Mouse (Mus musculus): Measurements from ENCODE around the gene BC051142. TPM values are rescaled to one million over a fixed set of nuclear protein-coding genes. Genes with fewer than 3 reads are reported as not detected.

Gene BC051142
- polyA plus RNA-seq, 1 experiment from 2014 or later, result 0.40 TPM

GRCm38 (mm10) chr17:34381876-34382275 lies 16.7 kb upstream of the BC051142 start:
- 85% methylated on average over 11 of the region's 11 CpGs for WGBS (ENCODE audit: missing documents)
- no peak overlapping the region for H3K27ac ChIP-seq
- H3K36me3 ChIP-seq (ENCODE audit: inconsistent target), result no peaks in the 10 kb centered on the region
- no peaks in the 10 kb centered on the region for H3K79me2 ChIP-seq (ENCODE audit: inconsistent target)
- no peak overlapping the region for H3K4me3 ChIP-seq (ENCODE audit: inconsistent target)

- H3K4me3 ChIP-seq (ENCODE audit: inconsistent target), result no peak overlapping the region
- no peaks in the 10 kb centered on the region for H3K79me2 ChIP-seq (ENCODE audit: inconsistent target)
- H3K27ac ChIP-seq, result no peak overlapping the region
- WGBS (ENCODE audit: missing documents), result 83% methylated on average over 7 of the region's 7 CpGs
- H3K36me3 ChIP-seq (ENCODE audit: inconsistent target), result no peaks in the 10 kb centered on the region
Observed at GRCm38 (mm10) chr17:34383212-34383611, 15.4 kb upstream of the BC051142 start.

- H3K79me2 ChIP-seq (ENCODE audit: inconsistent target), result no peaks in the 10 kb centered on the region
- H3K36me3 ChIP-seq (ENCODE audit: inconsistent target), result no peaks in the 10 kb centered on the region
- H3K27ac ChIP-seq, result no peak overlapping the region
- H3K4me3 ChIP-seq (ENCODE audit: inconsistent target), result no peak overlapping the region
- WGBS (ENCODE audit: missing documents), result 88% methylated on average over 3 of the region's 3 CpGs
Observed at GRCm38 (mm10) chr17:34384699-34385098, 13.9 kb upstream of the BC051142 start.

GRCm38 (mm10) chr17:34386656-34387055 lies 12.0 kb upstream of the BC051142 start:
- H3K79me2 ChIP-seq (ENCODE audit: inconsistent target), result no peaks in the 10 kb centered on the region
- 5% methylated on average over 2 of the region's 2 CpGs for WGBS (ENCODE audit: missing documents)
- H3K27ac ChIP-seq, result no peak overlapping the region
- H3K4me3 ChIP-seq (ENCODE audit: inconsistent target), result no peak overlapping the region
- H3K36me3 ChIP-seq (ENCODE audit: inconsistent target), result no peaks in the 10 kb centered on the region

GRCm38 (mm10) chr17:34388513-34388912 lies 10.1 kb upstream of the BC051142 start:
- no peaks in the 10 kb centered on the region for H3K36me3 ChIP-seq (ENCODE audit: inconsistent target)
- no peak overlapping the region for H3K4me3 ChIP-seq (ENCODE audit: inconsistent target)
- 47% methylated on average over 4 of the region's 4 CpGs for WGBS (ENCODE audit: missing documents)
- no peak overlapping the region for H3K27ac ChIP-seq
- no peaks in the 10 kb centered on the region for H3K79me2 ChIP-seq (ENCODE audit: inconsistent target)

- H3K36me3 ChIP-seq (ENCODE audit: inconsistent target), result no peaks in the 10 kb centered on the region
- 35% methylated on average over 7 of the region's 7 CpGs for WGBS (ENCODE audit: missing documents)
- H3K79me2 ChIP-seq (ENCODE audit: inconsistent target), result no peaks in the 10 kb centered on the region
Observed at GRCm38 (mm10) chr17:34391507-34391906, 7.1 kb upstream of the BC051142 start.

GRCm38 (mm10) chr17:34392321-34392720 lies 6.3 kb upstream of the BC051142 start:
- H3K4me3 ChIP-seq (ENCODE audit: inconsistent target), result no peak overlapping the region; the same call in 1 of the 2 replicates
- H3K79me2 ChIP-seq (ENCODE audit: inconsistent target), result no peaks in the 10 kb centered on the region
- H3K36me3 ChIP-seq (ENCODE audit: inconsistent target), result no peaks in the 10 kb centered on the region
- no peak overlapping the region for H3K27ac ChIP-seq
- 2% methylated on average over 24 of the region's 24 CpGs for WGBS (ENCODE audit: missing documents)

More at GRCm38 (mm10) chr17:34391507-34391906, 7.1 kb upstream of the BC051142 start:
- Histone ChIP-seq H3K4me3 (ENCODE audit: inconsistent target) (no peak overlapping the region), H3K27ac (no peak overlapping the region)

- Histone ChIP-seq H3K4me3 (ENCODE audit: inconsistent target) (no peak overlapping the region), H3K79me2 (ENCODE audit: inconsistent target) (no peaks in the 10 kb centered on the region), H3K27ac (no peak overlapping the region), H3K36me3 (ENCODE audit: inconsistent target) (no peaks in the 10 kb centered on the region)
- WGBS (ENCODE audit: missing documents), result 74% methylated on average over 5 of the region's 5 CpGs
Observed at GRCm38 (mm10) chr17:34397357-34397756, 1.3 kb upstream of the BC051142 start.

GRCm38 (mm10) chr17:34398058-34398710 lies 436 bp upstream of the BC051142 start:
- no peaks in the 10 kb centered on the region for H3K79me2 ChIP-seq (ENCODE audit: inconsistent target)
- WGBS (ENCODE audit: missing documents), result 6% methylated on average over 9 of the region's 9 CpGs
- no peak overlapping the region for H3K27ac ChIP-seq
- no peak overlapping the region; the same call in 1 of the 2 replicates for H3K4me3 ChIP-seq (ENCODE audit: inconsistent target)
- no peaks in the 10 kb centered on the region for H3K36me3 ChIP-seq (ENCODE audit: inconsistent target)

- H3K4me3 ChIP-seq (ENCODE audit: inconsistent target), result no peak overlapping the region; the same call in 1 of the 2 replicates
- 80% methylated on average over 4 of the region's 4 CpGs for WGBS (ENCODE audit: missing documents)
Observed at GRCm38 (mm10) chr17:34399394-34399715, 735 bp downstream of the BC051142 start.

GRCm38 (mm10) chr17:34411117-34411516 lies 12.5 kb downstream of the BC051142 start:
- Histone ChIP-seq H3K79me2 (ENCODE audit: inconsistent target) (no peaks in the 10 kb centered on the region), H3K4me3 (ENCODE audit: inconsistent target) (no peak overlapping the region), H3K27ac (no peak overlapping the region), H3K36me3 (ENCODE audit: inconsistent target) (no peaks in the 10 kb centered on the region)
- 26% methylated on average over 6 of the region's 6 CpGs for WGBS (ENCODE audit: missing documents)

More at GRCm38 (mm10) chr17:34399394-34399715, 735 bp downstream of the BC051142 start:
- no peaks in the 10 kb centered on the region for H3K79me2 ChIP-seq (ENCODE audit: inconsistent target)
- no peak overlapping the region for H3K27ac ChIP-seq
- H3K36me3 ChIP-seq (ENCODE audit: inconsistent target), result no peaks in the 10 kb centered on the region

GRCm38 (mm10) chr17:34420014-34420413 lies 21.4 kb downstream of the BC051142 start:
- WGBS (ENCODE audit: missing documents), result 36% methylated on average over 6 of the region's 7 CpGs
- no peak overlapping the region for H3K4me3 ChIP-seq (ENCODE audit: inconsistent target)
- H3K36me3 ChIP-seq (ENCODE audit: inconsistent target), result no peaks in the 10 kb centered on the region
- no peaks in the 10 kb centered on the region for H3K79me2 ChIP-seq (ENCODE audit: inconsistent target)
- no peak overlapping the region for H3K27ac ChIP-seq

GRCm38 (mm10) chr17:34427597-34427996 lies 29.0 kb downstream of the BC051142 start:
- Histone ChIP-seq H3K36me3 (ENCODE audit: inconsistent target) (no peaks in the 10 kb centered on the region), H3K27ac (no peak overlapping the region), H3K79me2 (ENCODE audit: inconsistent target) (no peaks in the 10 kb centered on the region), H3K4me3 (ENCODE audit: inconsistent target) (no peak overlapping the region)

- H3K36me3 ChIP-seq (ENCODE audit: inconsistent target), result no peaks in the 10 kb centered on the region
- 2% methylated on average over 4 of the region's 4 CpGs for WGBS (ENCODE audit: missing documents)
Observed at GRCm38 (mm10) chr17:34437120-34437519, 38.5 kb downstream of the BC051142 start.

GRCm38 (mm10) chr17:34437606-34438005 lies 39.0 kb downstream of the BC051142 start:
- H3K36me3 ChIP-seq (ENCODE audit: inconsistent target), result no peaks in the 10 kb centered on the region
- 3% methylated on average over 7 of the region's 7 CpGs for WGBS (ENCODE audit: missing documents)
- H3K4me3 ChIP-seq (ENCODE audit: inconsistent target), result no peak overlapping the region
- H3K79me2 ChIP-seq (ENCODE audit: inconsistent target), result no peaks in the 10 kb centered on the region
- peak overlapping the region; percentile 75 for H3K27ac ChIP-seq

More at GRCm38 (mm10) chr17:34437120-34437519, 38.5 kb downstream of the BC051142 start:
- no peaks in the 10 kb centered on the region for H3K79me2 ChIP-seq (ENCODE audit: inconsistent target)
- H3K27ac ChIP-seq, result peak overlapping the region; percentile 75
- no peak overlapping the region for H3K4me3 ChIP-seq (ENCODE audit: inconsistent target)

- H3K36me3 ChIP-seq (ENCODE audit: inconsistent target), result no peaks in the 10 kb centered on the region
- no peak overlapping the region for H3K4me3 ChIP-seq (ENCODE audit: inconsistent target)
- WGBS (ENCODE audit: missing documents), result 50% methylated on average over 1 of the region's 1 CpGs
- H3K27ac ChIP-seq, result peak overlapping the region; percentile 75
- no peaks in the 10 kb centered on the region for H3K79me2 ChIP-seq (ENCODE audit: inconsistent target)
Observed at GRCm38 (mm10) chr17:34438588-34438987, 40.0 kb downstream of the BC051142 start.
